Mouse (Mus musculus) gastrocnemius, postnatal 4 days (tissue): ENCODE measurements around the gene Cox15. TPM values are rescaled to one million over a fixed set of nuclear protein-coding genes. Genes with fewer than 3 reads are reported as not detected.

Experiments
- DNase-seq, 2 experiments: peaks; one replicate each; pipeline ENCODE4 v3.0.0; 2021 to 2022; ENCODE audit warnings: low spot score in 2 of 2, mixed read lengths in 2 of 2
- total RNA-seq, 2 experiments: library from RNA; stranded (reverse); gene quantifications; 2 replicates each; pipeline ENCODE4 v1.2.3; 2021

The Cox15 gene
- total RNA-seq, 2 experiments from 2014 or later = 27.8 to 28.8 TPM

DNA sequence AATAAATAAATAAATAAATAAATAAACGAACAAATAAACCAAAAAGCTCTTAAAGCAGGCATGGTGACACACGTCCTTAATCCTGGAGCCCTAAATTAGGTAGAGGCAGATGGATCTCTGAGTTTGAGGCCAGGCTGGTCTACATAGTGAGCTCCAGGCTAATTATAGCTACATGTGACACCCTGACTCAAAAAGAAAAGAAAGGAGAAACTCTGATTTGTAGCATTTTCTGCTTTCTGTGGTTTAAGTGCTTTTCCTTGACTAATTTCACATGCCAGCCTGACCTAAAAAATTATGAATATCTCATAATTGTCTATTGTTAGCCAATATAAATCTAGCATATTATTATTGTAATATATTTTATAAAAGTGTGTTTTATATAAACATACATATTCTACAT, 9.6 kb upstream of the Cox15 start:
- DNase-seq = no peak

DNA sequence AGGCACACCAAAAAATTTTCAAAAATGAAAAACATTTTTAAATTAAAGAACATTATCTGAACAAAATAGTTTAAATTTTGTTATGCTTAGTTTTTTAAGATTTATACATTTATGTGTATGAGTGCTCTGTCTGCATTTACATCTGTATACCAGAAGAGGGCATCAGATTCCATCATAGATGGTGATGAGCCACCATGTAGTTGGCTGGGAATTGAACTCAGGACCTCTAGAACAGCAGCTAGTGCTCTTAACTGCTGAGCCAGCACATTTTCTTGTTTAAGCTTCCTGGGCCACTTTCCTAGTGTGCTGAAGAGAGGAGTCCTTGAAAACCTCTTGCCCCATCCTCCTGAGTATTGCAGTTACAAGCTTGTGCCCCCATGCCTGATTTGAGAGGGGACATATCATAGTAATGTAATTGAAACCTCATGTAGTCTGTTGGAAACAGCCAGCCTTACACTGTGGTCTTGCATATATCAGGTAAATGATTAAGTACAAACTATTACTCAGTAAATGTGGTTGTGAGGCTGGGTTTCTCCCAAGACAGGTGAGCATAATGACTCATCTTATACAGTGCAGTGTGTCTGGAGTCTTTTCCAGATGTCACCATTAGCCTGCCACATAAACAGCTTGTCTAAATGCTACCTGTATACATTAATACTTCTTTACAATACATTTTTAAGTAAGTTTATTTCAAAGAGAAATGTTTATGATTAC, 8.9 kb upstream of the Cox15 start:
- DNase-seq = no peak

DNA sequence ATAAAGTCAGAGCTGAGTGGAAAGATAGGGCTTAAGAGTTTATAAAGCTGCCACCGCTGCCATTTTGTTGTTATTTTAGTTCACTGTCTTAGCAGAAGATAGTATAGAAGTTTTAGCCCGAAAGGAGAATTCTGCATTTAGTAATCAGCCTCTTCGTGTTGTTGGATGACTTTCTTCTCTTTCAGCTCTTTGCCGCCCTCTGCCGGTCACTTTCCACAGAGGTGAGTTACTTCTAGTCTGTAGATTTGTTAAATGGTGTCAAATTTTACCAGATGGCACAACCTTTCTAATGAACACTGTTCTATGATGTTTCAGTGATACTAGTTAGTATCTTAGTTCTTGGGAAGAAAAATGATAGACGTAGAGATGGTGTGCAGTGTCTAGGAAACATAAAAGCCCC, 7.7 kb upstream of the Cox15 start:
- peak; percentile 34 to 67 for DNase-seq

DNA sequence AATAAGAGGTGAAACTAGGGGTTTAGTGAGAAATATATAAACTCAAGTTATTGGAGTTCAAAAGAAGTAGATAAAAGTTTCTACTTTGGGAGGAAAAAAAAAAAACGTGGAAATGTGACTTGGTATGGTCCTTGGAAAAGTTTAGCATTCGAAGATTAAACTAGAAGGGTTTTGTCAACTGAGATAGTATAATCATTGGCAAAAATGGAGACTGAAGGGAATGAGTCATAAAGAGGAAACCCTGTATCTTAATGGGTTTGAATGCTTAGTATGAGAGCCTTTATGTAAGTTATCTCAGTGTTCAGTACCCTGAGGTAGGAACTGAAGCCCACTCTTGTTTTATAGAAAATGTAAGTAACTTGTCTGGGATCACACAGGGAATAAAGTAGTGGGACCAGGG, 2.1 kb upstream of the Cox15 start:
- no peak for DNase-seq

- DNase-seq = no peak
Measured at GRCm38 (mm10) chr19:43754237-43754636, 1.4 kb upstream of the Cox15 start.

GRCm38 (mm10) chr19:43753226-43753835, 531 bp upstream of the Cox15 start:
- DNase-seq = peak; percentile 79 to 92

DNA sequence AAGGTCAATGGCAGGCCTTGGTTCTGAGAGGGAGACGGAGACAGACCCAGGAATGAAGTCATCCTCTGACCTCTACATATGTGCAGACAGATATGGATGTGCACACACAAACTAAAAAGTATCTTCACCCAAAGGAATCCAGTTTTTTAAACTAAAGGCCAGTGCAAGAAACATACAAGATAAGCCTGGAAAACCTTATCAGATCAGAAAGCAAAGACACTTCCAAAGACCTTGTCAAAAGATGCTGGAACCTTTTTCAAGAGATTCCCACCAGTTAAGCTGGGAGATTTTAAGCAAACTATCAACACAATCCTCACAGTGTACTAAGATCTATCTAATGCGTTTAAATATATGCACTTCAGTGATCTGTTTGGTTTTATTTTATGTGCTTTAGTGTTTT, 2.8 kb downstream of the Cox15 start:
- DNase-seq = no peak

DNA sequence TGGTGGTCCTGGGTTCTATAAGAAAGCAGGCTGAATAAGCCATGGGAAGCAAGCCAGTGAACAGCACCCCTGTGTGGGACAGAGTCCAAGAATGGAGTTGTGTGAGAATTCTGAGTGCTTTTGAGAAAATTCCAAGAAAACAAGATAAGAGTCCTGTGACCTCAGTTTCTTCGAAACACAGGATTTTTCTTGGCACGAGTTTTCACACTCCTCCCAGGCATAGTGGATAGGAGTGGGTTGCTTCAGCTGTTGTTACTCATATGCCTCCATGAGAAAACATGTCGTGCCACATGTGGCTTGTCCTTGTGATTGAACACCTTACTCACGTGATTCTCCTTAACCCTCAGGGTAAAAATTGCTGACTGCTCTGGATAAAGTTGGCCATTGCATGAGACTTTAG, 4.9 kb downstream of the Cox15 start:
- DNase-seq = no peak

DNA sequence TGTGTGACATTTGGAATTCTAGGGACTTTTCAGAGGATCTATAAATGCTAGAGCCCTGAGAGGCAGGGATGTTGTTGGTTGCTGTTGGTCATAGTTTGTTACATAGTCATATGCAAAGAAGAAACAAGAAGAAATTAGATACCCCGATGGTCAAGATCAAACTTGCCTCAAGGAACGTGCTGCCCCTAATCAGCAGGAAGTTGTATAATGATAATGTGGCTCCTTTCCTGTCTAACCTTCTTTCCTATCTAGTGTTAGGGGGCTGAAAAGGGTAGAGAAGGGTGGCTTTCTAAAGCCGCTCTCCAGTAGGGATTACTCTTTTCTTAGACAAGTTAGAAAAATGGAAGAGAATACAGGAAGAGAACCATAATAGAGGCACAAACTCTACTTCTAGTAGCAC, 7.1 kb downstream of the Cox15 start:
- no peak for DNase-seq

GRCm38 (mm10) chr19:43743401-43743800, 9.4 kb downstream of the Cox15 start:
- no peak for DNase-seq

DNA sequence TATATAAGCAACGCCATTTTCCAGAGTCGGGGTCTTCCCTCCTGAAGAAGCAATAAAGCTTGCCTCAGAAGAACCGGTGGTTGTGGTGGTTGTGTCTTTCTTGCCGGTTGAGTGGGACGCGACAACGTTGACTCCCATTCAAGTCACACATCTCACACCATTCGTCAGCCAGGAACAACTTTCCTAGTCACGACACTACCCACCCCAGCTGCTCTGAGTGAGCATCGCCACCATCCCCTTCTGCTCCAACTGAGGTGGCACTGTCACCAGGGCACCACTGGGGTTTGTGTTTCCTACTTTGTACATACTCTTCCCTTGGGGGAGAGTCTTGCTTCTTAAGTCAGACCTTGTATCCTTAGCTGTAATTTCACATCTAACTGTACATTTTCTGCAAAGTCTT, 14.4 kb downstream of the Cox15 start:
- no peak for DNase-seq

GRCm38 (mm10) chr19:43731157-43731556, 21.6 kb downstream of the Cox15 start:
- no peak for DNase-seq

DNA sequence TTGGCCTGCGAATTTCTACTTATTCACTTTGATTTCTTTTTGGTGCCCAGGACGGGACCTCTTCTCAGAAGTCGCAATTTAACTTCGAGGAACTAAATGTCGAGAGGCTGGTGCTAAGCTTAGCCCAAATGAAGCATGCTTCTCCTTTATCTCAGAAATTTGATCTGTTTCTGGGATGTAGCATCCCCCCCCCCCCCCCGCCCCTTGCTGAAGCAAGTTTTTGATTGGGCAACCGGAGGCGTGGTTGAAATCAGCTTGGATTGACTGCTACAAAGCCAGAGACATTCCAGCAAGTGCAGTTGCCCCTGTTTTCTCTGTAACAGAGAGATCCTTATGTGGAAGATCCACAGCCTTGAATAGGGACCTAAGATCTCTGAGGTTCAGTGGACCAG, 22.8 kb downstream of the Cox15 start:
- no peak for DNase-seq

GRCm38 (mm10) chr19:43729296-43730036, 23.3 kb downstream of the Cox15 start:
- DNase-seq = no peak

- DNase-seq = no peak
Measured at GRCm38 (mm10) chr19:43726510-43727146, 26.2 kb downstream of the Cox15 start.

GRCm38 (mm10) chr19:43724821-43725220, 28.0 kb downstream of the Cox15 start:
- DNase-seq = no peak

DNA sequence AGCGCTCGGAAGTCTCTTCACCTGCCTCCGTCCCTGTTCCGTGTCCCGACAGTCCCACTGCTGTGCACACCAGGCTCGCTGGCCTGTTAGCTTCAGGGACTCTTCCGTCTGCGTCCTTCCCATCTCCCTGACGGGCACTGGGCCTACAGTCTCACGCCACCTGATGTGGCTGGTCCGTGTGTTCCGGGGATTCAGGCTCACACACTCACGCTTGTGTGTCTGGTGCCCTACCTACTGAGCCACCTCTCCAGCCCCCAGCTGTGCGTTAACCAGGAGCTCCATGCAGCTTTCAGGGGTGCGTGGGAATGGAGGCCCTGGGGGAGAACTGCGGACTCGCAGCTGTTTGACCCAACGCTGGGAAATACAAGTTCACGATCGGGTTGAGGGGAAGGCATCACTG, 28.6 kb downstream of the Cox15 start:
- no peak for DNase-seq

DNA sequence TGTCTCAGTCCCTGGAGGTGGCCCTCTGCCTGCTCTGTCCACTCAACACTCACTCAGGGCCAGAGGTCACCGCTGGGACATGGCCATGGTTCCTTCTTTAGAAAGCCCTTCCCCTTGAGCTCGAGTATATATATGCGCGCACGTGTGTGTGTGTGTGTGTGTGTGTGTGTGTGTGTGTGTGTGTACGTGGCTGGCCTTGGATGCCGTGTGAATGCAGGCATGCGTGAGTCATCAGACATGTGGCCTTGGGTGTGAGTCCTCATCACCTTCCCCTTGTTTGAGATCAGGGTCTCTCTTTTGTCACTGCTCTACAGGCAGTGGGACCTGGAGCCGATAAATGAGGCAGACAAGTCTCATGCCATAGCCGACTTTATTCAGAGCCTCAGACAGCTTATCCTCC, 29.3 kb downstream of the Cox15 start:
- no peak for DNase-seq

- no peak for DNase-seq
Measured at GRCm38 (mm10) chr19:43722891-43723290, 29.9 kb downstream of the Cox15 start.

- no peak for DNase-seq
Measured at GRCm38 (mm10) chr19:43720061-43720460, 32.7 kb downstream of the Cox15 start.

- no peak for DNase-seq
Measured at GRCm38 (mm10) chr19:43711971-43712370, 40.8 kb downstream of the Cox15 start.
